Mouse (Mus musculus) midbrain, postnatal 0 days (tissue): ENCODE data around the gene Gstp3. TPM values are rescaled to one million over a fixed set of nuclear protein-coding genes. Genes with fewer than 3 reads are reported as not detected.
A peak's percentile ranks its signal among the peaks of the same experiment; 100 is the strongest.

Experiments used
- ATAC-seq: fragments of 200-750 bp; cut with Nextera tagmentation; 2 replicates; pipeline ENCODE4 v1.8.0; 2017; ENCODE audit warnings: moderate number of reproducible peaks, mild to moderate bottlenecking, moderate TSS enrichment, moderate library complexity; ENCODE audit not compliant: low FRiP score
- DNase-seq: peaks from one replicate; pipeline ENCODE4 v3.0.0-alpha.2; 2015; ENCODE audit warnings: low spot score
- H3K27ac ChIP-seq: fragments of 300-500 bp; sonication (generic); 2 replicates; pipeline ENCODE4 v1.5.1; 2014; ENCODE audit warnings: low read depth, mild to moderate bottlenecking, low read length, mixed read lengths
- H3K27me3 ChIP-seq: fragments of 300-500 bp; sonication (generic); 2 replicates; pipeline ENCODE4 v1.6.1; 2014; ENCODE audit warnings: low read length, control low read depth, mixed read lengths; ENCODE audit not compliant: insufficient read depth
- H3K36me3 ChIP-seq: fragments of 300-500 bp; sonication (generic); 2 replicates; pipeline ENCODE4 v1.6.1; 2014; ENCODE audit warnings: low read length, control low read depth, mixed read lengths; ENCODE audit not compliant: insufficient read depth
- H3K4me1 ChIP-seq: fragments of 300-500 bp; sonication (generic); 2 replicates; pipeline ENCODE4 v1.6.1; 2014; ENCODE audit warnings: mild to moderate bottlenecking, control low read depth, antibody characterized with exemption, low read length, mixed read lengths; ENCODE audit not compliant: insufficient read depth
- H3K4me2 ChIP-seq: fragments of 300-500 bp; sonication (generic); 2 replicates; pipeline ENCODE4 v1.6.1; 2014; ENCODE audit warnings: low read depth, mild to moderate bottlenecking, low read length, mixed read lengths; ENCODE audit not compliant: poor library complexity, severe bottlenecking
- H3K4me3 ChIP-seq: fragments of 300-500 bp; sonication (generic); 2 replicates; pipeline ENCODE4 v1.5.1; 2014; ENCODE audit warnings: low read depth, mild to moderate bottlenecking, low read length, moderate library complexity
- H3K9ac ChIP-seq: fragments of 300-500 bp; sonication (generic); replicated peaks from 2 replicates; pipeline ENCODE4 v1.6.1; 2014; ENCODE audit warnings: mild to moderate bottlenecking, low read length, moderate library complexity, mixed read lengths; ENCODE audit not compliant: poor library complexity, severe bottlenecking
- H3K9me3 ChIP-seq: fragments of 300-500 bp; sonication (generic); 2 replicates; pipeline ENCODE4 v1.6.1; 2016; ENCODE audit warnings: low read length, control low read depth
- CTCF ChIP-seq: IDR thresholded peaks from 2 replicates; pipeline ENCODE4 v1.5.1; 2016; ENCODE audit warnings: antibody characterized with exemption, mild to moderate bottlenecking
- WGBS: fragments of 180-500 bp; shearing (Covaris S2); extraction: QIAGEN DNeasy Blood & Tissue Kit; methylation state at CpG from one replicate; pipeline ENCODE4 v1.1.7; 2014; 5-methylcytosine and 5-hydroxymethylcytosine counted together
- polyA plus RNA-seq: library from polyadenylated mRNA; unstranded; fragments of >200 nt; fragmentation: Nextera tagmentation; extraction: Ambion mirVana; gene quantifications from 2 replicates; pipeline ENCODE4 v1.2.1, GENCODE M21; 2015
- total RNA-seq: library from RNA; depleted of rRNA; stranded (reverse); fragments of >200 nt; gene quantifications from 2 replicates; pipeline ENCODE4 v1.2.3, GENCODE M21; 2014

Gene Gstp3
- total and polyA plus RNA-seq, 2 experiments from 2014 or later = not detected

DNA sequence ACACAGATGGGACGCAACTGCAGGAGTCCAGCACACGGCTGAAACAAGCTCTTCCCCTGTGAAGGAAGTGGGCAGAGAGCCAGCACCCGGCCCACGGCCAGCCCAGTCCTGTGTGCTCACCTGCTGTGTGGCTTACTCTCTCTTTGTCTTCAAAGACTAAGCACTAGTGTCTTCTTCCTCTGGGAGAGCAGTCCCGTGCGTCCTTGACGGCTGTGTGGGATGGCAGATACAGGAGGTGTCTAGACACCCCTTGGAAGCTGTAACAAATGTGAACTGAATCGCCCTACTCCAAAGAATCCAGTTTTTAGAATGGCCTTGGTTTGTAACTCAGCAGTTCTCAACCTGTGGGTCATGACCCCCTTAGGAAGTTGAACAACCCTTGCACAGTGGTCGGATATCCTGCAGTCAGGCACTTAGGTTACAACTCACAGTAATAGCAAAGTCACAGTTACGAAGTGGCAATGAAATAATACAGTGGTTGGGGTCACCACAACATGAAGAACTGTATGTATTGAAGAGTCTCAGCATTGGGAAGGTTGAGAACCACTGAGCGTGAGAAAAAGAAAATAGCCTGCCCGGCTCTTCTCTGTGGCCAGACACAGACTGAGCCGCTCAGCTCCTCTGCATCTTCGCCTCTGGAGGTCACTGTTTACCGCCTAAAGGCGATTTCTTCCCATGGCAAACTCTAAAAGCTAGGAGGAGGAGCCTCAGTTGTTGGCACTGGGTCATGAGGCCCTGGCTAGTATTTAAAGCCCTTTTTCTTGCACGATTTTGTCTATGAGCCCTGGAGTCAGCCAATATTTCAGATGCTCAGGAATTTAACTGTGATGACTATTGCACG, 40.4 kb downstream of the Gstp3 start:
- WGBS = 28% methylated on average over 18 of the region's 18 CpGs
- peak; percentile 93 for DNase-seq
- peak; percentile 80 for ATAC-seq
- Histone ChIP-seq H3K4me3 (no peak overlapping the region), H3K9ac (no peak overlapping the region), H3K9me3 (no peaks in the 10 kb centered on the region), H3K27ac (no peak overlapping the region), H3K36me3 (no peaks in the 10 kb centered on the region), H3K4me2 (no peak overlapping the region), H3K27me3 (no peaks in the 10 kb centered on the region), H3K4me1 (no peaks in the 10 kb centered on the region)
- peak; percentile 81 for TF ChIP-seq CTCF

DNA sequence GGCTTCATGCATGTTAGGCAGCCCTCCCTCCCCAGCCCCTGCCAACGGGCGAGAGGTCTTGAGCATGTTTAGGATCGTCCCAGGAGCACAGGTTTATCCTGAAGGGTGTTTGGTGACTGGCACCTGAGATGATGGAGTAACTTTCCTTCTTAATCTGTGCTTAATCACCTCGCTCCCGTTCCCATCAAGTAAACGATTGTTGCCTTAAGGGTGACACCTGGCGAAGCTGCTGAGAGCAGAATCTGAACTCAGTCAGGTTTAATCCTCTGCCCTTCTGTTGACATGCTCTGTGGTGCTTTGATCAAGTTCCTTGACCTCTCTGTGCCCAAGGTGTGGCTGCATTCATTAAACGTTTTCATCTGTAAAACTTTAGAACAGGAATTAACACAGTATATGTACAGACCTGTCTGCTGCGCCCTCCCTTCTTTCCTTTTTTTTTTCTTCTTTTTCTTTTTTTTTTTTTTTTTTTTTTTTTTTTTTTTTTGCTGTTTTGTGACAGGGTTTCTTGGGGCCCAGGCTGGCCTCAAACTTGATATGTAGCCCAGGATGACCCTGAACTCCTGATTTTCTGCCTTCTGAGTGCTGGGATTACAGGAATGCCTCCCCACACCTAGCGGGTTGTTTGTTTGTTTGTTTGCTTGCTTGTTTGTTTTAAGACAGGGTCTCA, 41.3 kb downstream of the Gstp3 start:
- no peaks in the 10 kb centered on the region for H3K9me3 ChIP-seq
- H3K9ac ChIP-seq = no peak overlapping the region
- no peak overlapping the region for H3K4me3 ChIP-seq
- no peak overlapping the region for H3K27ac ChIP-seq
- no peaks in the 10 kb centered on the region for H3K4me1 ChIP-seq
- TF ChIP-seq CTCF = no peak
- no peaks in the 10 kb centered on the region for H3K27me3 ChIP-seq
- no peak for ATAC-seq
- DNase-seq = no peak
- no peaks in the 10 kb centered on the region for H3K36me3 ChIP-seq
- H3K4me2 ChIP-seq = no peak overlapping the region
- WGBS = 67% methylated on average over 10 of the region's 10 CpGs

DNA sequence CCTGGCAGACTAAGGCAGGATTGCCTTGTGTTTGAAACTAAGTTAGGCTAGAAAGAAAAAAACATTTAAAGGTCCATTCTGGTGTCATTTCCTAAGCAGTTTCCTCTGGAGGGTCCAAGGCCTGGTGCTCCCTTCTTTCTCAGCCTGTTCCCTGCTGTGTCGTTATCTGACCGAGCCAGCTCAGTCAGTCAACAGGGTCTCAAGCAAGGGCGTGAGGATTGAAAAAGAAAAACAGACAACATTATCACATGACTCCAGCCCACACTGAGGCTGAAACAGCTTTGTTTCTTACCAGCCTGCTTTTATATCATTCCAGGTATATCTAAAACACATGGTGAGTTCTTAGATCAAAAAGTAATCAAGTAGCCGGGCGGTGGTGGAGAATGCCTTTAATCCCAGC, 43.7 kb downstream of the Gstp3 start:
- ATAC-seq (no peak), DNase-seq (no peak)
- Histone ChIP-seq H3K27ac (no peak overlapping the region), H3K4me3 (no peak overlapping the region), H3K27me3 (no peaks in the 10 kb centered on the region), H3K4me2 (no peak overlapping the region), H3K4me1 (peaks cover 5% of the 10 kb centered on the region; the same call in 1 of the 2 replicates), H3K36me3 (no peaks in the 10 kb centered on the region), H3K9me3 (no peaks in the 10 kb centered on the region), H3K9ac (no peak overlapping the region)
- 67% methylated on average over 5 of the region's 5 CpGs for WGBS
- no peak for TF ChIP-seq CTCF

DNA sequence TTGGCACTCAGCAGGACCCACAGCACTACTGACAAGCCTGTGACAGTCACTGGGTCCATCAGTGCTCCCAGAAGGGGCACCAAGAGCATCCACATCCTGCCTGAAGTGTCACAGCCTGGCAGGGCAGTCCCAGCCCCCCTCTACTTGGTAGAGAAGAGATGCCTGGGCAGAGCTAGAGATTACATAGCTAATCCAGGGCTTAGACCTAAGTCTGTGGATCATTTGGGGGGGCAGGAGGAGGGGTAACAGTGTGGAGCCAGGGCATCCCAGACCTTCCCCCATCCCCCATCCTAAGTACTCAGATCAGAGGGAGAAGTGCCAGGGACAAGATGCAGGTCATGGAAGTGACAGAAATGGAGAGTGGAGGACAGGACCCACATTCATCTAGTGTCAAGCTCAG, 44.6 kb downstream of the Gstp3 start:
- Histone ChIP-seq H3K9me3 (no peaks in the 10 kb centered on the region), H3K27ac (no peak overlapping the region), H3K4me3 (no peak overlapping the region), H3K4me2 (no peak overlapping the region), H3K9ac (no peak overlapping the region; the same call in 1 of the 2 replicates), H3K36me3 (peaks cover 2% of the 10 kb centered on the region; the same call in 1 of the 2 replicates), H3K4me1 (peaks cover 5% of the 10 kb centered on the region; the same call in 1 of the 2 replicates), H3K27me3 (no peaks in the 10 kb centered on the region)
- TF ChIP-seq CTCF = no peak
- no peak for ATAC-seq
- DNase-seq = no peak

DNA sequence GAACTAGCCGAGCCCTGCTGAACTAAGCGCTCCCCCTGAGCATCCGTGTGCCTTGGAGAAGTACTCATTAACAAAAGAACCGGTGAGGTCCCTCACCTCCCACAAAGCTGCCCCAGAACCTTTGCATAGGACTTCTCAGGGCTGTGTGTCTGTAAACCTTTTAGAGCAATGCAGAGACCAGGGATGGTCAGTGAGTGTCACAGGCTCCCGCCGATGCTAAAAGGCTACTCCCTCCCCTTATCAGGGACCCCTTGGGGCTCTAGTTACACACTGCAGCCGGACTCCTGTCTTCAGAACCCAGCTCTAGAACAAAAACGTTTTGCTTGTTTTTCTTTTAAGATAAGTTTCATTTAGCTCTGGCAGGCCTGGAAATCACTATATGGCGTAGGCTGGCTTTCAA, 46.3 kb downstream of the Gstp3 start:
- H3K9me3 ChIP-seq = no peaks in the 10 kb centered on the region
- no peak overlapping the region for H3K9ac ChIP-seq
- peaks cover 5% of the 10 kb centered on the region; the same call in 1 of the 2 replicates for H3K4me1 ChIP-seq
- no peak for TF ChIP-seq CTCF
- H3K27ac ChIP-seq = no peak overlapping the region
- H3K4me2 ChIP-seq = peak overlapping the region; percentile 56
- no peak for ATAC-seq
- peak overlapping the region; percentile 81 for H3K4me3 ChIP-seq
- 26% methylated on average over 9 of the region's 9 CpGs for WGBS
- H3K27me3 ChIP-seq = no peaks in the 10 kb centered on the region
- H3K36me3 ChIP-seq = peaks cover 18% of the 10 kb centered on the region
- no peak for DNase-seq
